Mouse (Mus musculus) T-helper 17 cell (primary cell): ENCODE data around the gene Rnf212b.

Experiments used
- in situ Hi-C, 2 experiments: fragments of 300-600 bp; cut with MboI, MseI; formaldehyde crosslinking; loops; 1 replicate in 1 of 2; 2 replicates in 1 of 2; pipeline ENCODE4 v1.15.1; 2025; ENCODE audit warnings: high pct_unique_total_duplicates in 2 of 2

Rnf212b gene

GRCm38 (mm10) chr14:54793894-54794830 lies 19.8 kb upstream of the Rnf212b start:
- in situ Hi-C loops: no loop called here

GRCm38 (mm10) chr14:54795901-54796300 lies 18.0 kb upstream of the Rnf212b start:
- in situ Hi-C loops: no loop called here

GRCm38 (mm10) chr14:54796760-54797159 lies 17.2 kb upstream of the Rnf212b start:
- in situ Hi-C loops: no loop called here

- in situ Hi-C loops: no loop called here
Observed at GRCm38 (mm10) chr14:54799686-54800085, 14.3 kb upstream of the Rnf212b start.

GRCm38 (mm10) chr14:54802428-54802827 lies 11.5 kb upstream of the Rnf212b start:
- in situ Hi-C loops: no loop called here

GRCm38 (mm10) chr14:54806124-54806523 lies 7.8 kb upstream of the Rnf212b start:
- in situ Hi-C loops: no loop called here

GRCm38 (mm10) chr14:54808718-54809667 lies 4.9 kb upstream of the Rnf212b start:
- in situ Hi-C loops: no loop called here

GRCm38 (mm10) chr14:54809668-54810033 lies 4.3 kb upstream of the Rnf212b start:
- in situ Hi-C loops: no loop called here

- in situ Hi-C loops: loop anchor here in 1 of 2 experiments (5.0 kb wide), 1 partner anchor 78 kb away; no protein-coding TSS in a partner anchor
Observed at GRCm38 (mm10) chr14:54815737-54816136, 1.8 kb downstream of the Rnf212b start.

GRCm38 (mm10) chr14:54817791-54818190 lies 3.9 kb downstream of the Rnf212b start:
- in situ Hi-C loops: loop anchor here in 1 of 2 experiments (5.0 kb wide), 1 partner anchor 80 kb away; no protein-coding TSS in a partner anchor

GRCm38 (mm10) chr14:54822301-54822700 lies 8.4 kb downstream of the Rnf212b start:
- in situ Hi-C loops: no loop called here

GRCm38 (mm10) chr14:54823716-54824115 lies 9.8 kb downstream of the Rnf212b start:
- in situ Hi-C loops: no loop called here

GRCm38 (mm10) chr14:54843461-54843860 lies 29.5 kb downstream of the Rnf212b start:
- in situ Hi-C loops: loop anchor here in 1 of 2 experiments (5.0 kb wide), 1 partner anchor 94 kb away; the partner anchor contains the start of gene Cmtm5

GRCm38 (mm10) chr14:54855726-54856125 lies 41.8 kb downstream of the Rnf212b start:
- in situ Hi-C loops: no loop called here

- in situ Hi-C loops: no loop called here
Observed at GRCm38 (mm10) chr14:54856703-54857102, 42.8 kb downstream of the Rnf212b start.

- in situ Hi-C loops: no loop called here
Observed at GRCm38 (mm10) chr14:54857891-54858290, 44.0 kb downstream of the Rnf212b start.

- in situ Hi-C loops: no loop called here
Observed at GRCm38 (mm10) chr14:54860511-54860910, 46.6 kb downstream of the Rnf212b start.

GRCm38 (mm10) chr14:54863501-54864312 lies 49.8 kb downstream of the Rnf212b start:
- in situ Hi-C loops: no loop called here

- in situ Hi-C loops: no loop called here
Observed at GRCm38 (mm10) chr14:54864313-54865036, 50.5 kb downstream of the Rnf212b start.

GRCm38 (mm10) chr14:54865626-54866025 lies 51.7 kb downstream of the Rnf212b start:
- in situ Hi-C loops: no loop called here
